Mouse (Mus musculus) adrenal gland, adult 8-10 months (tissue): ENCODE measurements around the gene Ptk6. TPM values are rescaled to one million over a fixed set of nuclear protein-coding genes. Genes with fewer than 3 reads are reported as not detected.

ENCODE experiments used
- DNase-seq: peaks from one replicate; pipeline ENCODE4 v3.0.0; 2022
- total RNA-seq, 4 experiments: library from RNA; stranded (reverse); gene quantifications; 2 replicates each; pipeline ENCODE4 v1.2.4; 2022

The Ptk6 gene
- under 1 TPM in 3 of 4 experiments, not detected in 1; 0.10 to 0.40 (median 0.13) TPM for total RNA-seq

DNA sequence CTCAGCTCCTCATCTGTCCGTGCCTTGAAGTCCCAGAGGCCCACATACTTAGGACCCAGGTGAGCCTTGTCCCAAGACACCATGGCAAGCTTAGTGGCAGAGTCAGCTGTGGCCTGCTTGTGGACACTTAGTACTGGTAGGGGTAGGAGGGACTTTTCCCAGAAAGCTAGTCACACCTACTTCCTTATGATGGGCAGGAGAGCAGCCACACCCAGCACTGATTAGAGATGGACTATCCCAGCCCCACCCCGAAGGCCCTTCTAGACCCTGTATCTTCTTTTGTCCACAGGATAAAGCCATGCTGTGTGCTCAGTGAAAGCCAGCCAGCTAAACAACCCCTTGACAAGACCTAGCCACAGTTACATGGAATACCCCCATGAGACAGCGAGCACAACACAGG, at the start of gene Ptk6:
Gene Ptk6, minus strand, starts transcription at position 368 of the 400 bp plus-strand sequence.
- DNase-seq, result no peak

DNA sequence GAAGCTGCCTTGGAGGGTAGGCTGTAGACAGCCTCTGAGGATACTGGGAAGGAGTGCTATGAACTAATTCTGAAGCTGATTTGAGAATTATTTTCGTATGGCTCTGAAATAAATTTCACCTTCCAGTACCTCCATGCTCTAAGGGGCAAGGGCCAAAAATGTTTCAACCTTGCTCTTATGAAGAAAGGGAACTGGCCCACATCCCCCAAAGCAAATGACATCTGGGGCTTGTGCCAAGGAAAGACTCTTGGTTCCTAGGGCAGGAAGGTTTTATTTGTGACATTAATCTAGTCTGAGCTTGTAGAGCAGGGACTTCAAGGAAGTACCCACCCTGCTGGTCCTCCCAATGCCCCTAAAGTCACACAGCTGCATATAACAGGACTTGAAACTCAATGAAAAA, 49.3 kb upstream of the Ptk6 start:
- DNase-seq, result no peak

GRCm38 (mm10) chr2:181249217-181249616, 46.6 kb upstream of the Ptk6 start:
- no peak for DNase-seq

DNA sequence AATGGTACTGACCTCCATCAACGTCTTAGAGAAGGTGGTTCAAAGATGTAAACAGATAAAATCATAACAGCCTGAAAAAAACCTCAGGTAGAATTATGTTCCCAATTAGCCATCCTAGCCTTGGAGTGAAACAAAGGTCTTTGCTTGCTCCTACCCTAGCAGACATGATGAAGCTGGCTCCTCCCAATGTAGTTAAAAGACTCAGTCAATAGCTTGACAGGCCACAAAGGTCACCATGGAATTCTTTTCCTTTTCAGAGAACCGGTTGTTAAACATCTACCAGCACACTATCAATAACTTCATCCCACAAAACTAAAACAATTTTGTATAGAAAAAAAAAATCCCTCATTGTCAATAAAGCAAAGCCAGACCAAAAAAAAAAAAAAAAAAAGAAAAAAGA, 42.4 kb upstream of the Ptk6 start:
- DNase-seq, result no peak

- DNase-seq, result no peak
These were observed 41.3 kb upstream of the Ptk6 start for GRCm38 (mm10) chr2:181243706-181244394.

DNA sequence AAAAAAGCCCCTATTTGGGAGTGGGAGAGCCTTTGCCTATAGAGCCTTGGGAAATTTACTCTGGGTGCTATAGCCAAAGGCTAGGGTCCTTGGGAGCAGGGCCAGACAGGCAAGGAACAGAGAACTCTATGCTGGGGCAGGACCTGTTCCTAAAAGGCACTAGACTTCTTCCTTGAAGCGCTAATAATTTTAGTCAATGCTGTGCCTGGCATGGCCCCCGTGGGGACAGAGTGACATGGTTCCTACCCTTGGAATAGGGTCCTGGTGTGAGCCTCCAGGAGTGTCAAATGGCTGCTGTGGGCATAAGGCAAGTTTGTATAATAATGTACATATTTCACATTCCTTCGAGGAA, 39.7 kb upstream of the Ptk6 start:
- no peak for DNase-seq

GRCm38 (mm10) chr2:181241602-181242313, 39.2 kb upstream of the Ptk6 start, which contains the start of gene Helz2:
TSS of gene Helz2 (minus strand) at chr2:181242027.
- peak; percentile 47 for DNase-seq

DNA sequence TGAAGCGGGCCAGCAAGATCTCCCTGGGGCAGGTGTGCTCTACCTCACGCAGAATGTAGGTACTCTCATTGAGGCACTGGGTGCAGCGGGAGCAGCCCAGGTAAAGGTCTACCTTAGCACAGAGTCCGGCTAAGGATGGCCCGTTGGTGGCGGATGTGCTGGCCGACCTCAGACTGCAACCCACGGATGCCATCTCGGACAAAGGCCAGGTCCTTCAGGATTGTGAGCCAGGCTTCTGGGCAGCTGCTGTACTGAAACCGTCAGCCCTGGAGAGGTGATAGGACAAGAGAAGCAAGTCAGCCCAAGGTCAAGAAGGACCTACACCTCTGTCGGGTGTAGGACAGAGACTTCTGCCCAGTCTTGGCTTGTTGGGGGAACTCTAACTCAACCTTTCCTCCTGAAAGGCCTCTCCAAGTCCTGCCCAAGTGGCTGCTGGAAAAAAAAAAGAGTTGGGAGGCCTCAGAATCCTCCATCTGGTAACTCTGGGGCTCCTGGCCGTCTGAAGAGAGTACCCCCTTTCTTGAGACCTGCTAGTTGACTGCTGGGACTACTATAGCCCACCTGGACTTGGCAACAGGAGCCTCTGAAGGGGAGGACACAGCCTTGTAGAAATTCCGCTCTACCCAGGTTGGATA, 38.3 kb upstream of the Ptk6 start:
- no peak for DNase-seq

- DNase-seq, result no peak
These were observed 36.7 kb upstream of the Ptk6 start for GRCm38 (mm10) chr2:181239261-181239660.

DNA sequence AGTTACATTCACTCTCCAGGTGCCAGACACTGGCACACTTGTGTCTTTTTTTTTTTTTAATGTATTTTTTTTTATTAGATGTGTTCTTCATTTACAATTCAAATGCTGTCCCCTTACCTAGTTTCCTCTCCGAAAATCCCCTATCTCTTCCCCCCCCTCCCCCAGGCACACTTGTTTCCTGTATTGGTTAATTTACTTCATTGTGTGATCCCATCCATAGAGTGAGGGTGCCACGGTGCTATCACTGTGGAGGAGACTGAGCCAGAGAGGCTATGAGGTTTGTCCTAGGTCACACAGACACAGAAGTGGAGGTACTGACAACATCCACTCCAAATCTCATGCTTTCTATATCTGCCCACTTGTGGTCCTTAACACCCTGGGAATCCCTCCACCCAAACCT, 36.3 kb upstream of the Ptk6 start:
- DNase-seq, result no peak

GRCm38 (mm10) chr2:181238091-181238610, 35.6 kb upstream of the Ptk6 start:
- no peak for DNase-seq

- DNase-seq, result no peak
These were observed 34.8 kb upstream of the Ptk6 start for GRCm38 (mm10) chr2:181237251-181238014.

GRCm38 (mm10) chr2:181235681-181236566, 33.3 kb upstream of the Ptk6 start:
- no peak for DNase-seq

- no peak for DNase-seq
These were observed 32.1 kb upstream of the Ptk6 start for GRCm38 (mm10) chr2:181234680-181235079.

DNA sequence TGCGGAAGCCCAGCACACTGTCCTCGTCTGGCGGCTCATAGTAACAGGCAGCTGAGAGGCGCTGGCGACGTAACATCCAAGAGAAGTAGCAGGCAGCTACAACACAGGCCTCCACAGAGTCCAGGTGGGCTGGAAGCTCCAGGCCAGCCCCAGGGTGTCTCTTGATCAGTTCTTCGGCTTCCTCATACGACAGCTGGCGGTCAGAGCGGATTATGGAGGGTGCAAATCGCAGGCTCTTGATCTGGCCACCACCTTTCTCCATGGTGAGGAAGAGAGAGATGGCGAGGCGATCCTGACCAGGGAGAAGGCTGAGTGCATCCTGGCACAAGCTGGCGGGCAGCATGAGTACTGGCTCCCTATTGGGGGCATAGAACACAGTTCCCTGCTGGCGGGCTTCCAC, 30.9 kb upstream of the Ptk6 start:
- DNase-seq, result no peak

DNA sequence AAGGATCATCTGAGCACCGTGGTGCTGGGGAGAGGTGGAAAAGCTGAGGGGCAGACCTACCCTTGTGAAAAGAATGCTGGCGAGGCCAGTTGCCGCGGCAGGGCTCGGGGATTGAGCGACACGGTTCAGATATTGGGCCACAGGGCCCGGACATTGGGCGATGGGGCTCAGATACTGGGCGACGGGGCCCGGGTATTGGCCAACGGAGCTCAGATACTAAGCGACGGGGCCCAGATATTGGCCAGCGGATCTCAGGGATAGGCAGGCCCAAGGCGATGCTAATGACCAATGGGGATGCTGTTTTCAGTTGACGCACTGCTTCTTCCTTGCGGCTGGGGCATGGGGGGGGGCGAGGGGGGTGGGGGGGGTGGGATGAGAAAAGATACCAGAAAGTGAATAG, 28.6 kb upstream of the Ptk6 start:
- no peak for DNase-seq

- DNase-seq, result no peak
These were observed 25.7 kb upstream of the Ptk6 start for GRCm38 (mm10) chr2:181228335-181228734.

GRCm38 (mm10) chr2:181227122-181227521, 24.5 kb upstream of the Ptk6 start:
- no peak for DNase-seq

DNA sequence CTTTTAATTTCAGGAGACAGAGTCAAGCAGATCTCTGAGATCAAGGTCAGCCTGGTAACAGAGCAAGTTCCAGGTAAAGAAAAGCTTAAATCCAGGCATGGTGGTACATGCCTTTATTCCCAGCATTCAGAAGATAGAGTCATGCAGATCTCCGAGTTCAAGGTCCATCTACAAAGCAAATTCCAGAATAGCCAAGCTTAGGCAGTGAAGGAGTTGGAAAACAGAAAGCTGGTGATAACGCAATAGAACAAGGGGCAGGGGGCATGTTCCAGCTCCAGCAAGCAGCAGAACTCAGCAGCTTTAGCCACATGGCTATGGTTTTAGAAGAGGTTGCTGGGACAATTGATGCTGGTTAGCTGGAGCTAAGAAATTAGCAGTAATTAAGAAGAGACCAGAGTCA, 22.4 kb upstream of the Ptk6 start:
- no peak for DNase-seq

GRCm38 (mm10) chr2:181220361-181220760, 17.8 kb upstream of the Ptk6 start:
- no peak for DNase-seq

DNA sequence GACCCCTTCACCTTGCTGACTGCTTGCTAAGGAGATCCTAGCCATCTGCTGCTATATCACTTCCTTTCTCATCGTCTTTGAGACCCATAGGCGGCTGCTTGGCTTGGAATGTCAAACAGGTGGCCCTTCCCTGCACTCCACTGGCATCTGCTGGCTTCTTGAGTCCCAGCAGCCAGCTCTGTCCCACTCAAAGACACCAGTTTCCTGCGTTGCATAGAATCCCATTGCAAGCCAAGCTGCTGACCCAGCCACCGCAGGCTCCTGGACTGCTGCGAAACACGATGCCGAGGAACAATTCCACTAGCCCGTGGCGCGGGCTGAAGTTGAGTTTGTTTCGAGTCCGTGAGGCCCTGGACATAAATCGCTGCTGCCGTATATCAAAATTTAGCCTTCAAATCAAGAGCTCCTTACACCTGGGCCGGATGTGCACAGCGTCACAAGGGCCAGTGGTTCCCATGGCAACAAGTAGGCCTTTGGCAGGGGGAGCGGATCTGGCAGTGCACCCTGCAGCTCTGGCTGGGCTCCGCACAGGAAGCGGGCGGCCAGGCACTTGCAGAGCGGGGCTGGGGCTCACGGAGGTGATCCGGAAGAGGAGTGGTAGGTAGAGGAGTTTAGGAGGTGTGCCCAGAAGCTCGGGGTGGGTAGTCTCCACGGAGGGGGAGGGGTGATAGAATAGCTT, 17.1 kb upstream of the Ptk6 start, which contains the start of gene Fndc11:
Gene Fndc11, plus strand, starts transcription at position 476 of the 679 bp plus-strand sequence.
- DNase-seq, result peak; percentile 74
